Mouse (Mus musculus): ENCODE measurements around the gene Spata13.

Spata13 gene

DNA sequence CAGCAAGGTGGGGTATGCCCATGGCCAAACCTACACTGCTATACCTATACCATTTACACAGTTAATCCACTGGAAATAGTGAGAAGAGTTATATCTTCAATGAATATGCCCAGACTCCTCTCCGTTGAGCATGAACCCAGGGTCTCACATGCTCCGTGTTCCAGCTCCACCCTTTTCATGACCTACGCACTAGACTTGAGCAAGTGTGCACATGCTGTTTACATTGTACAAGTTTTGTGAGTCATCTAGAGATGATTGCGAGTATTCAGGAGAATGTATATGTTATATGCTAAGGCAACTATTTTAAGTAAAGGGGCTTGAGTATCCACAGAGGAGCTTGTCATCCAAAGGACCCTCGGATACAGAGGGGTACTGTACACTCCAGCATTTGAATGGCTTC, 77.4 kb downstream of the Spata13 start:
- DNase-seq (ENCODE audit: inconsistent age in 2 of 2, low spot score in 1 of 2): no peak

GRCm38 (mm10) chr14:60711590-60712288, 77.9 kb downstream of the Spata13 start:
- DNase-seq (ENCODE audit: inconsistent age in 2 of 2, low spot score in 1 of 2): no peak

GRCm38 (mm10) chr14:60712289-60712830, 78.6 kb downstream of the Spata13 start:
- DNase-seq (ENCODE audit: inconsistent age in 2 of 2, low spot score in 1 of 2): no peak

- no peak for DNase-seq (ENCODE audit: inconsistent age in 2 of 2, low spot score in 1 of 2)
Measured at GRCm38 (mm10) chr14:60715686-60716085, 81.9 kb downstream of the Spata13 start.

DNA sequence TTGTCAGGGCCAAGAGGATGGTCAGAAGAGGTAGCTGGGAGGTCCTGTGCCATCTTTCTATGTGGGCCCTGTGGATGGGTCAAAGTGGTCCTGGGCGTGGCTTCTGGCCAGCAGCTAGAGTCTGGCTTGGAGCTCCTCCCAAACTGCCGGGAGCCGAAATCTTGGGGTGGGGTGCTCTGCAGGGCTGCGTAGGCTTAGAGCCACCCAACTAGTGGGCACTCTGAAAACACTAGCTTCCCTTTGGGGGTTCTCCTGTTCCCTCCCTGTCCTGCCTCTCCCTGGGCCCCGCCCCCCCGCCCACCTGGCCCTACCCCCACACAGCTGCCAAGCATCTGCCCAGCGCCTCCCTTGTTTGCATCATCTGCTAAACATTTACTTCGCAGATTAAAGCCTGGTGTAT, 87.5 kb downstream of the Spata13 start:
- DNase-seq (ENCODE audit: inconsistent age in 2 of 2, low spot score in 1 of 2): peak in 1 of 2 experiments; percentile 6

GRCm38 (mm10) chr14:60721938-60722337, 88.1 kb downstream of the Spata13 start:
- no peak for DNase-seq (ENCODE audit: inconsistent age in 2 of 2, low spot score in 1 of 2)

DNA sequence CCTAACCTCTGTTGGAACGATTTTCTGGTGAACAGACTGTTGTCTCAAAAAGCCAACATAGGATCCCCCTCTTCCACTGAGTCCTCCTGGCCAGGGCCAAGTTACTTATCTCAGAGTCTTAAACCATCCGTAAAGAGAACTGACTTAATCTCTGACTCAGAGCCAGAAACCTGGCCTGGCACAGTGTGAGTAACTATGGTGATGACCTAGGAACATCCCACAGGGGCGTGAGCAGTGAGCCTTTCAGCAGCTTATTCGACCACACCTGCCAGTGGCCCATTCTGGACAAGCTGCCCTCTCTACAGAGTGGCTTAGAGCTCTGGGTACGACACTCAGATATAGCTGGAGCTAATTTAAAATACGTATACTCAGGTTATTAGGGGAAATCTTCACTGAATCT, 92.3 kb downstream of the Spata13 start:
- DNase-seq (ENCODE audit: inconsistent age in 2 of 2, low spot score in 1 of 2): peak; percentile 72 to 81

- peak in 1 of 2 experiments; percentile 7 for DNase-seq (ENCODE audit: inconsistent age in 2 of 2, low spot score in 1 of 2)
Measured at GRCm38 (mm10) chr14:60727130-60727529, 93.3 kb downstream of the Spata13 start.

GRCm38 (mm10) chr14:60732081-60732480, 98.3 kb downstream of the Spata13 start:
- DNase-seq (ENCODE audit: inconsistent age in 2 of 2, low spot score in 1 of 2): no peak

- DNase-seq (ENCODE audit: inconsistent age in 2 of 2, low spot score in 1 of 2): peak; percentile 64 to 76
Measured at GRCm38 (mm10) chr14:60732787-60733186, 99.0 kb downstream of the Spata13 start.

- DNase-seq (ENCODE audit: inconsistent age in 2 of 2, low spot score in 1 of 2): no peak
Measured at GRCm38 (mm10) chr14:60733706-60734105, 99.9 kb downstream of the Spata13 start.

- no peak for DNase-seq (ENCODE audit: inconsistent age in 2 of 2, low spot score in 1 of 2)
Measured at GRCm38 (mm10) chr14:60735206-60735605, 101.4 kb downstream of the Spata13 start.

- no peak for DNase-seq (ENCODE audit: inconsistent age in 2 of 2, low spot score in 1 of 2)
Measured at GRCm38 (mm10) chr14:60735848-60736547, 102.2 kb downstream of the Spata13 start.

- peak; percentile 59 to 78 for DNase-seq (ENCODE audit: inconsistent age in 2 of 2, low spot score in 1 of 2)
Measured at GRCm38 (mm10) chr14:60736591-60737192, 102.9 kb downstream of the Spata13 start.

DNA sequence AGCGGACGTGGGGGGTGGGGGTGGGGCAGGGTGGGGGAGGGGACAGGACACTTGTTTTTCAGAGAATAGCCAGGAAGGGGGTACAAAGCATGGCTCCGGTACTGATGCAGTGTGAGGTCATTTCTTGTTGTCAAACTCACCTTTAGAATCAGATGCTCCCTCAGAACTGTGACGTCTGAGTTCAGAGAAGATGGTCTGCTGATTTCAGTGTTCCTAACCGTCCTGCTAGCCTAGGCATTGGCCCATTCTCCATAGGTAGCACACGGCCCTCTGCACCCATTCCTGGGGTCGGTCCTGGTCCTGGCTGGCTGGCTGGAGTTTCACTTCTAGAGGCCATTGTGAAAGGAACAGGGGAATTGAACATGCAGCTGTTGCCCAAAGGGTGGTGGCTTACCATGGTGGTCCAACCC, 103.4 kb downstream of the Spata13 start:
- no peak for DNase-seq (ENCODE audit: inconsistent age in 2 of 2, low spot score in 1 of 2)

DNA sequence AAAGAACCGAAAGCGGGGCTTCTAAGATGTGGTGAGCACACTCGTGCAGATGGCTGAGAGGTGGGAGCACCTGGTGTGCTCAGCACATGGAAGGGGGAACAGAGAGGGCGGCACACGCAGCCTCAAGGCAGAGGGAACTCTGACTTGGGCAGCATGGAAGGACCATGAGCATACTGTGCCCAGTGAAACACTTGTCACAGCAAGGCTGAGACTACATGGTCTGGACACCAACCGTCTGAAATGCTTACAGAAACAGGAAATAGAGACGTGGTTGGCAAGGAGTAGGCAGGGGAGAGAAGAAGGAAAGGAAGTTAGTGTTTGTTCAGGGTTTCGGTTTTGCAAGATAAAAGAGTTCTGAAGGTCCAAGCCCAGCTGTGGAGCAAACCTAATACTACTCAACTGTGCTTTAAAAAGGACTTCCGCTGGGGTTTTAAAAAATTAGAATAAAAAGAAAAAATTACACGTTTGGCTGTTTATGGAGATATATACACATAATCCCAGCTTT, 104.7 kb downstream of the Spata13 start:
- no peak for DNase-seq (ENCODE audit: inconsistent age in 2 of 2, low spot score in 1 of 2)

DNA sequence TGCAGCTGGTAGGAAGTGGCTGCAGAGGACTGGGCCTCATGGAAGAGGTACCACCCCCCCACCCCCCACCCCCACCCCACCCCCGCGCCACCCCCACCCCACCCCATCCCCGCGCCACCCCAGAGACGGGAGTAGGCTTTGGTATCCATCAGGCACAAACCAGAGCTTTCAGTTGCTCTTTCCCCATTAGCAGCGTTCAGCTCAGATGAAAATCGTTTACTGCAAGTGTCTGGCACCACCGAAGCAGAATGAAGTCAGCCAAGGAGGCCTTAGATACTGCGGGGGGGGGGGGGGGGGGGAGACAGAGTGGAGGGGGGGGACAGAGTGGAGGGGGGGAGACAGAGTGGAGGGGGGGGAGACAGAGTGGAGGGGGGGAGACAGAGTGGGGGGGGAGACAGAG, 105.4 kb downstream of the Spata13 start:
- DNase-seq (ENCODE audit: inconsistent age in 2 of 2, low spot score in 1 of 2): no peak

DNA sequence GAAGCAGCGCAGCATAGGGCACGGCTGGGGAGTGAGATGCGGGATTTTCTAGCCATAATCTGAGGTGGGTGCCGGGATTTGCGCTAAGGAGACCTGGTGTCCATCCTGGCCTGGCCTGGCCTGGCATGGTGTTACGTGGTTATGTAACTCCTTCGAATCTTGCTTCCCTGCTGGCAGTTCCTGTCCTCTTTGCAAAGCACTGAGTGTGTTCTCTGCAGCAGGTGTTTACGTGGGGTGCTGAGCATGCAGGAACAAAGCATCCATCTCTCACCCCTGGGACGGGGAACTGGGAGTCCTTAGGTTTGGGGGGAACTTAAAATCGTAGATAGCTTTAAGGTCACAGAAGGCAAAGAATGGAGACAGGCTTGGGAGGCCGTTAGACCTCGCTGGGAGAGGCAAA, 105.8 kb downstream of the Spata13 start:
- peak; percentile 53 to 73 for DNase-seq (ENCODE audit: inconsistent age in 2 of 2, low spot score in 1 of 2)

GRCm38 (mm10) chr14:60740507-60740906, 106.7 kb downstream of the Spata13 start:
- DNase-seq (ENCODE audit: inconsistent age in 2 of 2, low spot score in 1 of 2): peak in 1 of 2 experiments; percentile 72

- DNase-seq (ENCODE audit: inconsistent age in 2 of 2, low spot score in 1 of 2): peak in 1 of 2 experiments; percentile 45
Measured at GRCm38 (mm10) chr14:60741033-60741432, 107.2 kb downstream of the Spata13 start.

- peak; percentile 84 to 91 for DNase-seq (ENCODE audit: inconsistent age in 2 of 2, low spot score in 1 of 2)
Measured at GRCm38 (mm10) chr14:60741490-60741981, 107.7 kb downstream of the Spata13 start.

All from adrenal gland, adult (tissue).